Mouse (Mus musculus) leukemia stem cell, adult 10-12 weeks (primary cell): ENCODE measurements around the gene Rap2c. TPM values are rescaled to one million over a fixed set of nuclear protein-coding genes. Genes with fewer than 3 reads are reported as not detected.

Source experiments
- polyA plus RNA-seq: library from polyadenylated mRNA; stranded (reverse); fragments of >175 nt; gene quantifications from 2 replicates; pipeline ENCODE4 v1.2.3, GENCODE M21; 2012; ENCODE audit warnings: low replicate concordance

Rap2c gene
- polyA plus RNA-seq = 0.11 and 1.1 TPM in 2 replicates

DNA sequence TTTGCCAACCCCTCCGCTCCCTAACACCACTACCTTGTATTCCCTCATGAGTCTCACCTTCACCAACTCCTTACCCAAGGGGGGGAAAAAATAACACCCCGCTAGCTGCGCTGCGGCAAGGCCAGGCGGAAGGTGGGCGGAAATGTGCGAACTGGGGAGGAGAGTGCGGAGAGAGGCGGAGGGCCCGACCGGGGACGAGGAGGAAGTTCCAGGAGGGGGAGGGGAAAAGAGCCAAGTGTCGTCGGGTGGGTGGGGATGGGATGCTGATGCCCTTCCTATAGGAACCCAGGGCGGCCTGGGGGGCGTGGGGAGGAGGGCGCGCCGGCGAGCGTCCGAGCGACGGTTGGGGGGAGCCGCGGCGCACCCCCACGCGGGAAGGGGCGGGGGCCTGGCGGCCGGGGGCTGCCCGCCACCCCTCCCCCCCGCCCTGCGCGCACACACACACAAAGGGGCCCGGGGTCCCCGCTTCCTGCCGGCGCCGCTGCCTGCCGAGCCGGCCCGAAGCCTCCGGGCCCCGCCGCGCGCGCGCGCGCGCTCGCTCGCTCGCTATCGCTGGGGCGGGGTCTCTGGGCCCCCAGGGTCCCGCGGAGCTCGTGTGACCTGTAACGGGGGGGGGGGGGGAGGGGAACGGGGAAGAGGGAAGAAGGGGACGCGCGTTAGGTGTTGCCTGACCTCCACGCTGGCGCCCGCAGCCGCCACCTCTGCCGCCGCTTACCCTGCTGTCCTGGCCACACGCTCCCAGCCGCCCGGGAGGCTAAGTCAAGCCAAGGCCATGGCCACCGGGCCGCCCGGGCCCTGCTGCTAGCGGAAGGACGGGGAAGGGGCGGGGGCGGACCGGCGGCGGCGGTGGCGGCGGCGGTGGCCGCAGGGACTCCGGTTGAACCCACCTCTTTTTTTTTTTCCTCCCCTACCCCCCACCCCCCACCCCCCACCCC, at the start of gene Rap2c:
Rap2c (minus strand) TSS at position 168 of the 935 bp plus-strand sequence.

Other genes starting within 250 kb of the Rap2c start
- gene Stk26, start 177.0 kb downstream of the Rap2c start, polyA plus RNA-seq = 6.1 and 8.8 TPM in 2 replicates
- gene Frmd7, start 75.3 kb downstream of the Rap2c start, polyA plus RNA-seq = not detected in 2 replicates
- 1.3 and 3.2 TPM in 2 replicates for gene Mbnl3, start 188.5 kb upstream of the Rap2c start, polyA plus RNA-seq